Mouse (Mus musculus): ENCODE data around the gene Il20ra.
A peak's percentile ranks its signal among the peaks of the same experiment; 100 is the strongest.
"Not testable (repeated sequence)": the region's sequence is repeated elsewhere in the genome, so short reads cannot be mapped to it uniquely, and the experiment has no call there.

The Il20ra gene

DNA sequence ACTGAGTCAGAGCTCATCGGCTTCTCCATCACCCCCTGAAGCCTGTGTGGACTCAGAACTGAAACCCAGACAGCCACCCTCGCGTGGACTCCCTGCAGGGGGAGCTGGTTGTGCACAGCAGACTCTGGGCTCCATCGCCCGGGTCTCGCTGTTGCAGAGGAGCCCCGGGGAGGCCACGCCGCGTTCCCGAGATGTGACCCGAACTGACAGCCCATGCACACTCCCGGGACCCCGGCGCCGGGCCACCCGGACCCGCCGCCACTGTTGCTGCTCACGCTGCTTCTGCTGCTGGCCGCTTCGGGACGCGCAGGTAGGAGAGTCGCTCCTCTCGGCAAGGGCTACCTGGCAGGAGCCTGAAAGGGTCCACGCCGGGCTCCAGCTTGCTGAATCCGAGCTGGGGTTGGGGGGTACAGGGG, at the start of gene Il20ra:
TSS of gene Il20ra (plus strand) at position 150 of the 416 bp plus-strand sequence.
- peak; percentile 23 for DNase-seq (ENCODE audit: low read depth, low spot score)

- DNase-seq (ENCODE audit: low read depth, low spot score) = no peak
Measured at GRCm38 (mm10) chr10:19668973-19669372, 43.4 kb upstream of the Il20ra start.

DNA sequence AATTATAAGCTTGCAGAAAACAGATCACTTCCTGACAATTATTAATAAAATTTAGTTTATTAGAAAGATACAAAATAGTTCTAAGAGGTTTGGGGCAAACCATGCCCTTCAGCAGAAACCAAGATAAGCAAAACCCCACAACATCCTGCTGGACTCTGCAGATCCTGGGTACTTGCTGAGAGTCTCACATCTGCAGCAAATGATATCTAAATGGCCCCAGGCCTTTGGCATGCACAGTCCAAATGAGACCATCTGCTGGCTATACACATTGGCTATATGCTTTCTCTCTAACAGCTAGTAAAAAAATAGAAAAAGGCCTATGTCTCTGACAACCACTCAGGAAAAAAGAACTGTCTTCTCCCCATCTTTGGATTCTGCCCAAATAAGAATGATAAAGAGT, 40.4 kb upstream of the Il20ra start:
- DNase-seq (ENCODE audit: low read depth, low spot score) = no peak

DNA sequence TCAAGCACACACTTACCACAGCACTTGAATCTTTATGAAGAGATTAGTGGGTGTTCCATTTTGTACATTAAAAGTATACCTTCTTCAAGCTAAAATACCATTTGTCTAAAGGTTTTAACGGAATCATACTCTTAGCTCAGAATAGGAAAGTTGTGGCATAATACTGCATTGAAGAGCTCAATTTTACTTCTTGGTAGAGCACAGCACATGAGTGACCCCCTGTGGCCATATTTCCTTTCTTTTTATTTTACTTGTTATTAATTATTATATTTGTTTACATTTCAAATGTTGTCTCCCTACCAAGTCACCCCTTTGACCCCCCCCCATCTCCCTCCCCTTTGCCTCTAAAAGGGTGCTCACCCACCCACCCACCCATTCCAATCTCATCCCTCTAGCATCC, 39.2 kb upstream of the Il20ra start:
- DNase-seq (ENCODE audit: low read depth, low spot score) = no peak

DNA sequence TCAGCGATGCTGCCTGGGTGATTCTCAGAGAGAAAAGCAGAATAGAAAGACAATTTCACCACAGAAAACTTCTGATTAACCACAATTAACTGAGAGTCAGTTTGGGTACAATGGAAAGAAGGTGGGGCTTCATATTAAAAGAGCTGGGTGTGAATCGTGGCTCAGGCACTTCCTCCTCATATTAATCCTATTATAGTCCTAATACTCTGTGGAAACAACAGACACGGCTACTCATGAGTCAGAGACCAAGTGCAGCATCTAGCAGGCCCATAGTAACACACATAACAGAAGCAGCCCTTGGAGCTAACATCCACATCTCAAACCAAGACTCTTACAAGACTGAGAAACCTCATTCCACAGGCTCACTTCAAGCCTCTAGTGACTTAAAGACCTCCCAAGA, 24.7 kb upstream of the Il20ra start:
- no peak for DNase-seq (ENCODE audit: low read depth, low spot score)

DNA sequence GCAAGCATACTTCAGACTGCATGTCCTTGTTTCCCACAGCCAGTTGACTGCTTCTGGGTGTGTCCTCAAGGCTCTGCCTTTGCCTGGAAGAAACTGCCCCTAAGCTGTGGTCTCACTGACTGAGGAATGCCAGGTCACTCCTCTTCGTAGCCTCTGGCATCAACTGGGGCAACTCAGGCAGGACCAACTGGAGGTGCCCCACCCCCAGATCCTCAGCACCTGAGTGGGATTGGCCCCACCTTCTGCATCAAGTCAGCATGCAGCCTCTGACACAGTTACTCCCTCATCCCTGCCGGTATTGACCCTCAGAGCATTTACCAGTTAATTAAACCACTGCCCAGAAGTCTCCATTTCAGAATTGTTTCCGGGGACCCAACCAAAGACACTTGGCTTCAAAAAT, 21.1 kb upstream of the Il20ra start:
- no peak for DNase-seq (ENCODE audit: low read depth, low spot score)

DNA sequence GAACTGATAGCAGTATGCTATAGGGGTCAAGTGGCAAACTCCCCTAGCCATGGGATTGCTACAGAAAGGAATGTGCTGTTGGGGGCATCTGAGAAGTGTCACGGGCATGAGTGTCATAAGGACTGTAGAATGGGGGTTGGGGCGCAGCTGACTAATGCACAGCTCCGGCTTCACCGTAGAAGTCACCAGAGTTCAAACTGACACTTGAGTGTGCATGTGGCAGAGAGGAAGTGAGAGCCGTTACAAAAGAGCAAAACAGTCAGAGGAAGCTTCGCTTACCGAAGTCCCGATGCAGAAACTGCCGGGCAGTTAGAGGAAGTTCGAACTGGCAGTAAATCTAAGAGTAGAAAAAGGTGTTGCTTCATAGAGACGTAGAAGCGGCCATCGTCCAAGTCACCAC, 20.6 kb upstream of the Il20ra start:
- no peak for DNase-seq (ENCODE audit: low read depth, low spot score)

GRCm38 (mm10) chr10:19692332-19692731, 20.0 kb upstream of the Il20ra start:
- no peak for DNase-seq (ENCODE audit: low read depth, low spot score)

DNA sequence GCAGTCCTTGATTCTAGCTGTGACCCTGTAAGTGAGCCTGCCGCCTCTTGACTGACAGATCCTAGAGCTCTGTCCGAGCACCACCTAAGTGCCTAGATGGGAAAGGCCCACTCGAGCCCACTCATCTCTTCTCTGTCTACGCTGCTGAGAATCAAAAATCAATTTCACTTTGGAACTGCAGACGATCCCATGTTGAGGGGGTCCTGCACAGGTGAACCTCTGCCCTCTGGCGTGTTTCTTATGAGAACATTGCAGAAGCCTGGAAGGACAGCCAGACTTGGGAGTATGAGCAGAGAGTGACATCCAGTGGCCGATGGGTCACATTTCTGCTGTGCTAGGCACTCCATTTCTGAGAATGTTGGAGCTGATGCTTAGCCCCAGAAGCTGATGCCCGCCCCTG, 19.4 kb upstream of the Il20ra start:
- peak; percentile 27 for DNase-seq (ENCODE audit: low read depth, low spot score)

- no peak for DNase-seq (ENCODE audit: low read depth, low spot score)
Measured at GRCm38 (mm10) chr10:19693629-19694028, 18.7 kb upstream of the Il20ra start.

DNA sequence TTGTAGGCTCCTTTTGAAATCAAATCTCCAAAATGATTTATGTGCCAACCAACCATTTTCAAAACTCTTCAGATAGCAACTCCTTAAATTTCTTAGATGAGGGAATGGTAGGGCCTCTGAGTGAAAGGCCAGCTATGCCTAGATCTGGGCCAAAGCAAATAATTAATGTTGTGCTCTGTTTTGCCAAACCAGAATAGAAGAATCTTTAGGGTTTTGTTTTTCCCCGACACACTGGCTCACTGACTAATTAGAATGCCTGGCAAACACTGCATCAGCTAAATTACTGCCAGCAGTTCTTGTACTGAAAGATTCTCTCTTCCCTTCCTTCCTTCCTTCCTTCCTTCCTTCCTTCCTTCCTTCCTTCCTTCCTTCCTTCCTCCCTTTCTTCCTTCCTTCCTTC, 13.0 kb upstream of the Il20ra start:
- no peak for DNase-seq (ENCODE audit: low read depth, low spot score)

- no peak for DNase-seq (ENCODE audit: low read depth, low spot score)
Measured at GRCm38 (mm10) chr10:19704445-19704844, 7.9 kb upstream of the Il20ra start.

DNA sequence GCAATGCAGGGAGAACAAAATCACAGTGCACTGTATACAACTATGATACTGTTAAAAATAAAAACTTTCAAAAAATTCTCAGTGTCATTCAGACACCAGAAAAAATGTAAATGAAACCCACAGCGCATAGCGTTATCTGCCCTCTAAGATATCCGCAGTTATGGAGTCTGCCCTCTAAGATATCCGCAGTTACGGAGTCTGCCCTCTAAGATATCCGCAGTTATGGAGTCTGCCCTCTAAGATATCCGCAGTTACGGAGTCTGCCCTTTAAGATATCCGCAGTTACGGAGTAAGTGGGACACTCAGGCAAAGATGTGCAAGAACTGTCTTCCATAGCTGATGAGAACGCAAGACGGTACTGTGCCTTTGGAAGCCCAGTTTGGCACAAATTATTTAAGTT, 4.6 kb upstream of the Il20ra start:
- DNase-seq (ENCODE audit: low read depth, low spot score) = no peak

DNA sequence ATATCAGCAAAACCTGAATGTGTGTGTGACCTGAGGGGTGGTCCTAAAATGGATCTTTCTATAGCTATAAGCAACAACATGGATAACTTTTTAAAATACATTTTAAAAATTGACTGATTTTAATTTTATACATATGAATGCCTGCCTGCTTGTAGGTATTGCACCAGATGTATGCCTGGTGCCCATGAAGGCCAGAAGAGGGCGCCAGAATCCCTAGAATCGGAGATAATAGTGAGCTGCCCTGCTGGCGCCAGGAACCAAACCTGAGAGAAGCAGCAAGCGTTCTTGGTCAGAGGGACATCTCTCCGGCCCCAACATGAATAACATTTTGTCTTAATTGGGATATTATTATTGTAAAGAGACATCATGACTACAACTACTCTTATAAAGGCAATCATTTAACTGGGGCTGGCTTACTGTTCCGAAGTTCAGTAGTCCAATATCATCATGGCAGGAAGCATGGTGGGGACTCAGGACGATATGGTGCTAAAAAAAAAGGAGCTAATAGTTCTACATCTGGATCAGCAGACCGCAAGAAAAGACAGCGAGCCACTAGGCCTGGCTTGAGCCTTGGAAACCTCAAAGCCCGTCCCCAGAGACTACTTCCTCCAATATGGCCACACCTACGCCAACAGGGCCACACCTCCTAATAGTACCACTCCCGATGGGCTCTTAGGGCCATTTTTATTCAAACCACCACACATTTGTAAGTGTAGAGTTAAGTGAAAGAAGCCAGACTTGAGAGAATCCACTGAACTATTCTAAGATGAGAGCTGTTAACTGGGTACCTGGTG, 3.9 kb upstream of the Il20ra start:
- DNase-seq (ENCODE audit: low read depth, low spot score) = peak; percentile 29

DNA sequence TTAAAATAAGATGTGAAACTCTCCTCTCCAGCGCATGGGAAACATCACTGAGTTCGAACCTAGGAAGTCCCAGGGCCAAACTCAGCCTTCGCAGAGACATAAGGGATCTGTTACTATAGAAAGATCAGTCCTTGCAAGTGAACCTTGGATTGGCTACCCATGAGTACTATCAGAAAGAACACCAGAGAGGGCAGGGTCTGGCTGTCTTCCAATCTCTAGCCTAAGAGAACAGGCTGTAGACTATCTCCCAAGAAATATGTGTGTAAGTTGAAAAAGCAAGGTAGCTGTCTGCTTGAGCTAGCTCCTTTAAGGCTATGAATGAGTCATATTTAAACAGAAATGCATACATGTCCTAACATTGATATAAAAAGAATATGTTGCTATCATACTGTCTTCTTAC, 1.4 kb upstream of the Il20ra start:
- no peak for DNase-seq (ENCODE audit: low read depth, low spot score)

DNA sequence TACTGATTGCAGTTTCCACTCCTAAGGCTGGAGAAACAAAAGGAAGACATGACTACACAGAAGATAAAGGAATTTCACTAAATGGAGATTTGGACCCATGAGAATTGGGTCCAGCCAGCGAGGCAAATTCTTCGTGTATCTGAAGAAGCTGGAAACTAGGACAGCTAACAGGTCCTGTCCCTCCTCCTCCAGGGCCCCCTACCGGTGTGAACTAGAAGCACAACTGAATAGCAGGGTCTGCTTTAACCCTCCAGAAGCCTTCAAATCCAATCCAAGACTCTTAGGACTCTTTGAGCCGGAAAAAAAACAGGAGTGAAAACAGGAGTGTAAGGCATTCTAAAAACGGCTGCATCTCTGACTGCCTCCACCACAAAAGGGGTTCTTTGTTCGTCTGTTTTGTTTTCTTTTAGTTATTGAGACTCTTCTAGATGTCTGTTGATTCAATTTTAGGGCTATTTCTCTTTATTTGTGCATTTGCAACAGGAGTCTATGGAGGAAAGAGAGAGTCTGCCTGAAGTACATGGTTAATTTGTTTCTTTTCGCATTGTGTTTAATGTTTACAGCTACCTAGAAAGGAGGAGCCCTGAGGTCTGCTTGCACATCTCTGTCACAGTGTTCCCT, 709 bp upstream of the Il20ra start:
- DNase-seq (ENCODE audit: low read depth, low spot score) = no peak

DNA sequence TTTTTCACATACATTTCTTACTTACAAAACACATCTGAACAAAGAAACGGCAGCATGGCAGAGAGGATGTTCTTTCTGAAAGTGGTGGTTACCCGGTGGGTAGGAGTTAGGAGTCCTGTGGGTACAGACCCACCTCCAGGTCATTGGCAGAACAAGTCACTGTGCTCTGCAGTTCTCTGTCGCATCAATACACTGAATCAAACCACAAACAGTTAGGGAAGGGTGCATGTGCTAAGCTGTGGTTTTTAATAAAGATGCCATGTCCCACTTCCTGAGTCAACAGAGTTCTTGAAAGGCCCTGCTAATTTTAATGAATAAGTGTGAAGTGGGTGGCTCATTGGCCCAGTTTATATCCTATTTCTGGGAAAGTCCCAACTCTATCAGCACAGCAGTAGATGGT, 6.3 kb downstream of the Il20ra start:
- no peak for DNase-seq (ENCODE audit: low read depth, low spot score)

- no peak for DNase-seq (ENCODE audit: low read depth, low spot score)
Measured at GRCm38 (mm10) chr10:19722320-19722719, 9.9 kb downstream of the Il20ra start.

GRCm38 (mm10) chr10:19724158-19724832, 11.9 kb downstream of the Il20ra start:
- DNase-seq (ENCODE audit: low read depth, low spot score) = no peak

- DNase-seq (ENCODE audit: low read depth, low spot score) = not testable (repeated sequence)
Measured at GRCm38 (mm10) chr10:19738442-19738841, 26.1 kb downstream of the Il20ra start.

GRCm38 (mm10) chr10:19745662-19746061, 33.3 kb downstream of the Il20ra start:
- no peak for DNase-seq (ENCODE audit: low read depth, low spot score)

DNA sequence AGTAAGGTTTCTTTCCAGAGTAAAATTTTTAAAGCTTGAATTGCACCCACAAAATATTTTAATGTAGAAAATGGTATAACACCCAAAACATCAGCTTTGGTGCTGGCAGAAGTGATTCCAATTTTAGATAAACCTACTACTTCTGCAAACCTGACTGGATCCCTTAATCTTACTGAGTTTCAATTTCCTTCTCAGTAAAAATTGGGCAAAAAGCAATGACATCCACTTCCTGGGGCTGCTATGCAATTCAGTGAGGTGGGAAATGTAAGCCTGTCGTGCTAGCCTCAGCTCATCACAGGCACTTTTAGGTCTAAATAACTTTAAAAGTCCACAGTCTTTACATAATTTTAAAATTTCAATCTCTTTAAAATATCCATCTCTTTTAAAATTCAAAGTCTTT, 33.8 kb downstream of the Il20ra start:
- no peak for DNase-seq (ENCODE audit: low read depth, low spot score)

GRCm38 (mm10) chr10:19747661-19748060, 35.3 kb downstream of the Il20ra start:
- DNase-seq (ENCODE audit: low read depth, low spot score) = no peak
